Mouse (Mus musculus): ENCODE measurements around the gene Ldb2.

DNA sequence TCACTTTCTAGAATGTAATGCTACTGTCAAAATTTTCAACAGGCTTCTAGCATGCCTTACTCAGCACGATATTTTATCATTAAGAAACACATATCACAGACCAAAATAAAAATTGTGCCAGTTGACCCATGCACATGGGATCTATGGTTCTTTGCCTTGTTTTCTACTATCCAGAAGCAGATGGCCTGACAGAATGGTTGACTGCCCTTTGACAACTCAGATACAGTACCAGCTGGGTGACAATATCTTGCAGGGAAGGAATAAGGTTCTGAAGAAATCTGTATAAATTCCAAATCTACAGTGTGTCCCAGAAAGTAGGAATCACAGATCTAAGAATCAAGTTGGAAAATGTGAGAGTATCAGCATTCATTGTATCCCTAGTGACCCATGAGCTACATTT lies 16.0 kb upstream of the Ldb2 start:
- TF ChIP-seq CTCF (IDR thresholded peaks at IDR 0.05; ENCODE audit: low read depth) (no peak), EP300 (IDR thresholded peaks at IDR 0.05; ENCODE audit: low read depth) (no peak)
